Mouse (Mus musculus) embryo, embryonic 11 days (tissue): ENCODE data around the gene Irf3.
"Not testable (repeated sequence)": the region's sequence is repeated elsewhere in the genome, so short reads cannot be mapped to it uniquely, and the experiment has no call there.

Experiments used
- DNase-seq: peaks from one replicate; pipeline ENCODE4 v3.0.0-alpha.2; 2015

Irf3 gene

DNA sequence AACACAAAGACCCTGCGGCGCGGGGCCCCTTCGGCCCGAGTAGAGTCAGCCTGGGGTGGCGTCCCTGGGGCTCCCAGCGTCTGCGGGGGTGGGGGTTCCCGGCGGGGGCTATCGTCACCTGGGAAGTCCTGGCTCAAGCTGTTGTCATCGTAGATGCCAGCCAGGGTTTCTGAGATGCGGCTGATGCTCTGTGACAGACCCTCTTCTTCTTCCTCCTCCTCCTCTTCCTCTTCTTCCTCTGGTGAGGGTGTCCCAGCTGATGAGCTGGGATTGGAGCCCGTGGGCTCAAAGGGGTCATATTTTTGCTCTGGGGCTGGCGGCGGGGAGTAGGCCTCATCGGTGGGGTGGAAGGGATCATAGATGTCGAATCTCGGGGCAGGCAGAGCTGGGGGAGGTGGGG lies 11.0 kb downstream of the Irf3 start:
- DNase-seq: no peak

DNA sequence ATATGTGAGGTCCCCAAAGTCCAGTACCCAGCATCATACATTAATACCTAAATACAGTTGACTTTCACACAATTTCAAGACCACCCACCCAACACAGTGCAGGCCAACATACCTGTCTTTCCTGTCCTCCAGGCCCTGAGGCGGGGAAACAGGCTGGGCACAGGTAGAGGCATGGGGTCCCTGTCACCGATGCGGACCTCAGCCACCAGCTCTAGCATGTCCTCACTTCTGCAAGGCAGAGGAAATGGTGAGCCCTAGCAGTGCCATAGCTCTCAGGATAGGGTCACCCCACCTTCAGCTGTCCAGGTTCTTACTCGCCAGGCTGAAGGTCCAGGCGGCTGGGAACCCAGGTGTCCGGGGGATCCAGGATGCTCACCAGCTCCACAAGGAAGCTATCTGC lies 14.6 kb downstream of the Irf3 start:
- no peak for DNase-seq

DNA sequence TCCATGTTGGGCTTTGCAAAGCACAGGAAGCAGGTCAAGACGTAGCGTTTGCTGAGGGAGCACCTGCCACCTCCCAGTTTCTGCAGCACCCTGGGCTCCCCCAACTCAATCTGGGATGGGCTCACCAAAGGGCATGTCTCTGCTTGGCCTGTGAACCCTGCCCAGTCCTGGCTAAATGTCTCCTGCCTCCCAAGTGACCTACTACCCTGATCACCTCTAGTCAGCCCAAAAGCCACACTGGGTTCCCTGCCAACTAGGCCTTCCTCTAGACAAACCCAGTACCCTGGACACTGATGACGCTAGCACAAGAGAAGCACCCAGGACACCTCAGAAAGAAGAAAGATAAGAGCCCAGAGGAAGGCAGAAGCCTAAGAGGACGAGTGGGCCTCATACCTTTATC lies 15.4 kb downstream of the Irf3 start:
- DNase-seq: no peak

DNA sequence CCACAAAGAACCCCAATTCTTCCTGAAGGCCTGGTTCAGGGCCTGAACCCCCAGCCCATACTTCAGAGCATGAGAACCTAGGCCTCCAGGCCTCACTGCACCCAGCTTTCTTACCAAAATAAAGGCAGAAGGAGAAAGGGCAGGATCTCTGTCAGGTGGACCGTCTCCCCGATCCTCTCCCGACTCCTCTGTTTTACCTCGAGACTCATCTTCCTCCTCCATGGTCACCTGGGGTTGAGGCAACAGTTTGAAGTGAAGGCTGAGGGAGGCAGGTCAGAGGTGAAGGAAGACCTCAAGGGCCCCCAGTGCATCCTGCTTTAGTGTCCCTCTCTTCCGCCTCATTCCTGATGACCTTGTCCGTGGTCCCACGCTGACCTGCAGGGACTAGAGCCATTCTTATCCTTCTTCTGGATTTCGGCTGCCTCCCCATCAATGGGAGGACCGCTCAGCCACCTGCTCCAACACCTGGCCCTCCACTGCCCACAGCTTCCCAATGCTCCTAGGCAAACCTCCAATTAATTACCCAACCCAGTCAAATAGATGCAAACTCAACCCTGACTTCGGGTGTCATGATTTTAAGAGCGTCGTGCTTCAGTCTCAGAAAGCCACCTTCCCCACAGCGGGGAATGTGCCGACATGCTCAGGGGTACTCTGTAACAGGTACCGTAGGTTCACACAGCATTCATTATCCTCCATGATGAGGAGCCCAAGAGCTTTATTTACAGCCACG lies 16.1 kb downstream of the Irf3 start:
- DNase-seq: no peak

DNA sequence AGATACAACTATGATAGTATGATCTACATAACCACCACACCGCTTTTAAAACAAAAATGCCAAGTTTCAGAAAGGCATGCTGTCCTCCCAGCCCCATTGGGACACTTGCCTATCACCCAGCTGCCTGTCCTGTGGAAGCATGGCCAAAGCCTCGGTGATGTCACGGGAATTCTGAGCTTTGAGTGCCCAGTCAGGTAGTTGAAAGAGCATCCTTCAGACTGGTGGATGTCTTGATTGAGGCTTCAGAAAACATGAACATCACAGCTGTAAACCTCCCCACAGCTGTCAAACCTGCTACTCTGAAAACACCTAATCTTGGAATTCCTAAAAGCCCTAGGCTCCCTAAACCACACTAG lies 16.6 kb downstream of the Irf3 start:
- DNase-seq: no peak

DNA sequence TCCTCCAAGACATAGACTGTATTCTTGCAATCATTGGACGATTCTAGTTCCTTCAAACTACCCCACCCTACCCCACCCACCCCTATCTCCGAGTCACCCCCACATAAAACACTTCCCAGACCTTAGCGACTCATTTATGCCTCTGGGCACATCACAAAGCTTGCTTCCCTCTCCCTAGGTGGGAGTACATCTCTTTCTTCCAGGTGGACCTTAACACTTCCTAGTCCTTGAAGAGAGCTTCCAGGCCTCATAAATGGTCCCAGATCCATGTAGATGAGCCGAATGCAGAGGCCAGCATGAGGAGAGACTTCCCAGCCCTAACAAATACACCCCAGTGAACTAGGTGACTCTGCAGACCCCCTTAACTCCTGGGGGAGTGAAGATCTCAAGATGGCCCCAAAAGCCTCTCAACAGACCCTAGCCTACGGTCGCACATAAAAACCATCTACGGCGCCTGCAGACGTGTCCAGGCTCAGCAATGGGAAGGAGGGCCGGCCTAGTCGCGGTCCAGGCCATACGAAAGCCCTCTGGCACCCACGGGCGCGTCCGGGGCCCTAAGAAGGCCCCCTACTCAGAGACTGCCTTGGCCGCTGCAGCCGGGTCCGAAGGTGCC lies 18.0 kb downstream of the Irf3 start:
- no peak for DNase-seq

DNA sequence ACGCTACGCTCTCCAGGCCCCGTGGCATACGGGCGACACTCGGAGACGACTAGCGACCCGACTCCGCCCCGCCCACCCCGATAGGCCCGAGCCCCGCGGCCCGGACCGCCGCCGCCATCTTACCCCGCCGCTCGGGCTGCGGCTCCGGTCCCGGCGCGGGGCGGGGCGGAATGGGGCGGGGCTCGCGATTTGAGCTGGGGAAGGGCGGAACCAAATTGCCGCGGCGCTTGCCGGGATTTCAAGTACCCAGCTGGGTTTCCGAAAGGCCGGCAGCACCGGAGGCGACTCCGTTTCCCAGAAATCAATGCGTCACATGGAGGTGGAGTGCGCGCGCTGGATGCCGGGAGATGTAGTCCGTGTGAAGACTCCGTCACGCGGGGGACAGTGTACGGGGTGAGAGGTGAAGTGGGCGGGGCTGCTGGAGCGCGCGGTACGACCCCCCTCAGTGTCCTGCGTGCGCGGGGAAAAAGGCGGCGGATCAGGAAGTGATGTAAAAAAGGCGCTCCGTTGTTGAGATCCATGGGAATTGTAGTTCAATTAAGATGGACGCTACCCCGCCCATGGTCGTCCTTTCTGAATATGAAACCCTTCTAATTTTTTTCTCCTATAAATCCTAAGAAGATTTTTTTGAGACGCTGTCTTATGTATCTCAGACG lies 18.6 kb downstream of the Irf3 start, which contains the start of gene Scaf1:
Gene Scaf1, minus strand, starts transcription at position 407 of the 656 bp plus-strand sequence.
- peak; percentile 99 for DNase-seq

DNA sequence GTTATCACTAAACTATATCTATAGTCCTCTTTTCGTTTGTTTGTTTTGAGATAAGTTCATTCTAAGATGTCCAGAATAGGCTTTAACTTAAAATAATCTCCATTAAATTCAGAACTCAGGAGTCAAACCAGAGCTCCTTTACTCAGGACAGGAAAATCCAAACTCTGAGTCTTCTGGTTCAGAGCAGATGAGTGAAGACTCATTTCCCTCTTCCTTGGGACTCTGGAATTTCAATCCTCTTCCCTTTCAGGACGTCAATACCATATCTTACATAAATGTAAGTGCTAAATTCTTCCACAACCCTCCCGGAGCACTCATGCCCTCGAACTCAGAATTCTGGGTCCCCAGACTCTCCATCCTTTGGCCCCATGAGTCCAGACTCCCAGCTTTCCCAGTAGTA lies 19.3 kb downstream of the Irf3 start:
- no peak for DNase-seq

DNA sequence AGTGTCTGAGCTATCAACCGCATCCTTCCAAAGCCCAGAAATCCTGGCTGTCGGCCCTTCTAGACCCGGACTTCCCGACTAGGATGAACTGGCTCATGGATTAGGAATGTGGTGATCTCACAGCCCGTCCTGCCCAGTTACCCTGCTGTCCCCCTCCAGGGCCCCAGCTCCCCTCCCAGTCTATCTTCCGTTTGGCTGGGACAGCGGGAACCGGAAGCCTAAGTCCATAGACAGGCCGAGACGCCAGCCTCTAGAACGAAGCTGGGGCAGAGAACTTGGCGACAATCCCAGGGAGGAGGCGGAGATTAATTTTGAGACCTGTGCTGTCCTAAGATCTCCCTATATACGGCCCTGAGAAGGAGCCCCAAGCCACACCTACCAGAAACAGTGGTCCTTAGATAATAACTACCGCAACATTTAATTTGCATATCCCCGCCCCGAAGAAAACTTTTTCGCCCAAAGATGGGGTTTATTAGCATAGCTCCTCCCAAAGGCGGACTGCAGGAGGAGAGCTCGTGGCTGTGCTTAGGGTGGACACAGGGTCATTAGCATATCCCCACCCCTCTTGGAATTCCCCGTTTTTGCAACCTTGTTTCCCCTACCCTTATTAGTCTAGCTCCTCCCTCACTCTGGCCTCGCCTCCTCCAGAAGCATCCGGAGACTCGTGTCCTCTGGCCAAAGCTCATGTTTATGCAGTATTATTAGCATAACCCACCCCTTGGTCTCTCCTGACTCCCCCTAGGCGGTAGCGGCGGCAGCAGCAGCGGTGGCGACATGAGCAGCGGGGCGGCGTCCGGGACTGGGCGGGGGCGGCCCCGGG lies 20.0 kb downstream of the Irf3 start, which contains the start of gene Rras:
Gene Rras, plus strand, starts transcription at position 720 of the 820 bp plus-strand sequence.
- peak; percentile 97 for DNase-seq

DNA sequence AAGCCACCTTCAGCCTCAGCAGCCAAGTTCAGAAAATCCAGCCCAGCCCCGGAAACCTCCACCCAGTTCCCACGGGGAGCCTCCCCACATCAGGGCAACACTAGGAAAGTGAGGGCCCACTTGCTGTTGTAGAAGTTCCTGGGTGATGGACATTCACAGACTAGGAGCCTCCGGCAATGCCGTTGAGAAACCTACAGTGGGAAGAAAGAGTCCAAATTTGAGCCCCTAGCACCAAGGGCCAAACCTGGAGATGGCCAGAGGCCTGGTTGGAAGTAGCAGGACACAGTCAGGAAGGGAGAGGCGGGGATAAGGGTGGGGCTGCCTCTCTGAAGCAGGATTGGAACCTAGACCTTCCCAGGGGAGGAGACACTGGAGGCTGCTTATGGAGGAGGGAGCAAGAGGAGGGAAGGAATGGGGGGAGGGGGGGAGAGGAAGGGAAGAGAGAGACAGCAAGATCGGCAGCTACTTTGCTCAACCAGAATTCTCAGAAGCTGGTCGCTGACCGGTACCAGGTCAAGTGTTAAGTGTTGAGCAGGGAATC lies 21.7 kb downstream of the Irf3 start:
- no peak for DNase-seq

DNA sequence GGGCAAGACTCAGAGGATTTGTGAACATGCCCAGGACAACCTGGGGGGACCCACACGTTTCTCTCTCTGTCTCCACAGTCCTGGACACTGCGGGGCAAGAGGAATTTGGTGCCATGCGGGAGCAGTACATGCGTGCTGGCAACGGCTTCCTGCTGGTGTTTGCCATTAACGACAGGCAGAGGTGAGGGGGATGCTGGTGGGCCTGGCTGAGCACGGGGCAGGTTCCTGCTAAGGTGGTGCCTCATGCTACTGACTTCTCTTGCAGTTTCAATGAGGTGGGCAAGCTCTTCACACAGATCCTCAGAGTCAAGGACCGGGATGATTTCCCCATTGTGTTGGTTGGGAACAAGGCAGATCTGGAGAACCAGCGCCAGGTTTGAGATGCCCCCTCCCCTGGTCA lies 22.8 kb downstream of the Irf3 start:
- no peak for DNase-seq

DNA sequence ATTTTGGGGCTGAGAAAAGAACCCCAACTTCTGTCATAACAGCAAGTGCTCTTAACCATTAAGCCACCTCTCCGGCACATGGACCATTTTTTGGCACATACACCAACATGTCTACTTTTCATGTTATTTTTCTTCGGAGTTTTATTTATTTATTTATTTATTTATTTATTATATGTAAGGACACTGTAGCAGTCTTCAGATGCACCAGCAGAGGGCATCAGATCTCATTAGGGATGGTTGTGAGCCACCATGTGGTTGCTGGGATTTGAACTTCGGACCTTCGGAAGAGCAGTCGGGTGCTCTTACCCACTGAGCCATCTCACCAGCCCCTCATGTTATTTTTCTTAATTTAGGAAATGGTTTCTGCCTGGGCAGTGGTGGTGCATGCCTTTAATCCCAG lies 26.3 kb downstream of the Irf3 start:
- not testable (repeated sequence) for DNase-seq

DNA sequence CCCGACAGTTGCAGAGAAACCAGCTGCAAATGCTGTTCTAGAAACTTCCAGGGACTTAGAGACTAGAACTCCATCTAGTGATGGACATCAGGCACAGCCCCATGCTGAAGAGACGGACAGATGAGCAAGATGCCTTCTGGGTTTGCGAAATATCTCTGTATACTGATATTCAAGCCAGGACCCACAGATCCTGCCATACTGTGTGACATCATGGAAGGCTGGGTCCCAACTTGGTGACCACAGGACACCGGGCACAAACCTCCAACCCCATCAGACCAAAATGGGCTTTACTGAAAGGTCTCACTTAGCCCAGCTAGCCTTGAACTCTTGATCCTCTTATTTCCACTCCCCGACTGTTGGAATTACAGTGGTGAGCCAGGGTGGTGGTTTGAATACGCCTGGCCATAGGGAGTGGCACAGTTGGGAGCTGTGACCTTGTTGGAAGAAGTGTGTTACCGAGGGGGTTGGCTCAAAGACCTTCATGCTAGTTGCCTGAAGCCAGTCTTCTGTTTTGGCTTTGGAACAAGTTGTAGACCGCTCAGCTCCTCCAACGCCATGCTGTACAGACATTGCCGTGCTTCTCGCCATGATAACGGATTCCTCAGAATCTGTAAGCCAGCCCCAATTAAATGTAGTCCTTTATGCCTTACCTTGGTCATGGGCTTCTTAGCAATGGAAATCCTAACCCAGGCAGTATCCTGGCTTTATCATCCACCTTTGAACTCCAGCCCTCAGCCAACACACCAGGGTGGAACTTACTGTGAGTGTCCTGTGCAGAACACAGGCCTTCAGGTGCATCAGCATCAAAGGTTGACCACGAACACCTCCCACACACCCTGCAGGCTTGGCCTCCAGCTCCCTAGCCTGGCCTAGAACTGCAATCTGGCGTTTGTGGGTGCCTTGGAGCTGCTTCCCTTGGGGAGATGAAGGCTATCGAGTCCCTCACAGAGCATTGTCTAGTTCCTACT lies 27.1 kb downstream of the Irf3 start:
- no peak for DNase-seq

DNA sequence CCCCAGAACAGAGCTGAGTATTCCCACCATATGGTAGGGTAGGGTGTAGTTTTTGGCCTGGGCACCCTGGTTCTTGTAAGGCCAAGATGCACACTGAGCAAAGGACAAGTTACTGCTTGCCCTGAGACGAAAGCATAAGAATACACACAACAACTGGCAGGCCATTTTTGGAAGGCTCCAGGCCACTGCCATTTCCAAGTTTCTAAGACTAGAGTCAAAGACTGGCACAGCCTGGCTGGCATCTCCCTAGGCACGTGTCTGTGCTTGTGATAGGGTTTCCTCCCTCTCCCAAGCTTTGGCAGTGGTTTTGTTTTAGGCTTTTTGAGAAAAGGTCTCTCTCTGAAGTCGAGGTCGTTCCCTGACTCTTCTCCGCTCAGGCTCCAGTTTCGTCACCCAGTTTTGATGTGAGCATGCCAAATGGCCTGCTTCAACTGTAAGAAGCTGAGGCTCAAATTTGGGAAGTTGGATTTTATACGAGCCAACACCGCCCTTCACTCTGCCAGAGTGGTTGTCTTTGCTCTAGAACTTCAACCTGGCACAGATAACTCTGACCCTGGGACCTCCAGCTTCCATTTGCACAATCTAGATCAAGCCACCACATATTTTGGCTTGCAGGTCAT lies 28.3 kb downstream of the Irf3 start:
- DNase-seq: no peak

DNA sequence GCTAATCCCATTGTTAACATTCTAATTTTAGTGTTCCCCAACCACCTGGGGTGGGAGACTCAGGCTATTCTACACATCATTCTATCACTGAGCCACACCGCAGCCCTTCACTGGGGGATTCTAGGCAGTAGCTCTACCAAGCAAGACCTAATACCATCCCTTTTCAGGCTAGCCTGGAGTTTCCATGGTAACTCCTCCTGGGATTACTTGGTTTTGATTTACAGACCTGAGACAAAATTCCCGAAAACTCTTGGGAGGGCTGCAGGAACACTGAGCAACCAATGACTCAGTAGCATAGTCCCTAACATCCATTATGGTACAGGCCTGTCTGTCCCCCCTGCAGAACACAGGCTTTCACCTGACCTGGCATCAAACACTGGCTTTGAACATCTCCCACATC lies 28.8 kb downstream of the Irf3 start:
- no peak for DNase-seq

DNA sequence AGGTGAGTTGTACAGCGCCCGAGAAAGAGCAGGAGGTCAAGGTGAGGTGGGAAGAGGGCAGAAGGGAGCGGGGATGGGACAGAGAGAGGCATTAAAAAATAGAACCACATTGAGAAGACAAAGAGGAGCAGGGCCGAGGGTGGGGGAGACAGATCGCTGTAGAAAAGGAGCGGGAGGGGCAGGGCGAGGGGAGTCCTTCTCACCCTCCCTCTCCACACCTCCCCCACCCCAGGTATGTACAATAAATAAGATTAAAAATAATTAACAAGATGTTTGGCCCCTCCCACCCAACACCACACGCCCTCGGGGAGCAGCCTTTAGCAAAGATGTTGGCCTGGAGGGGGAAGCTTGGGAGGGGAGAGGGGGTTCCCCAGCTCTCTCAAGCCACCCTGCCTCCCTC lies 30.3 kb downstream of the Irf3 start:
- DNase-seq: no peak

DNA sequence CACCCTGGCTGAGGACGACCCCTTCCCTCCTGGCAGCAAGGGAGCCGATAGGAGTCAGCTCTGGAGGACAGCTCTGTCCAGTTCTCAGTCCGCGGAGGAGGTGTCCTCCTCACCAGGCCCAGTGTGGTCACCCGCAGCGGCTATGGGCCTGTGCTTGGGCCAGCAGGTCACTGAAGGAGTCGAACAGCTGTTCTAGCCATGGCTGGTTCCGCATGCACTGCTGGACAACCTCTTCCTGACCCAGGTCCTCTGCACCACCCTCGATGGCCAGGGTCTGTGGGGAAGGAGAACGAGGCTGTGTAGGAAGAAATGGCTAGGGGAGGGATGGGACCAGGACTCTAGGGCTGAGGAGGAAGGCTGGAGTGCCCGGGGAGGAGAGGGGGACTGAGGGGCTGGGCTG lies 30.9 kb downstream of the Irf3 start:
- DNase-seq: no peak

DNA sequence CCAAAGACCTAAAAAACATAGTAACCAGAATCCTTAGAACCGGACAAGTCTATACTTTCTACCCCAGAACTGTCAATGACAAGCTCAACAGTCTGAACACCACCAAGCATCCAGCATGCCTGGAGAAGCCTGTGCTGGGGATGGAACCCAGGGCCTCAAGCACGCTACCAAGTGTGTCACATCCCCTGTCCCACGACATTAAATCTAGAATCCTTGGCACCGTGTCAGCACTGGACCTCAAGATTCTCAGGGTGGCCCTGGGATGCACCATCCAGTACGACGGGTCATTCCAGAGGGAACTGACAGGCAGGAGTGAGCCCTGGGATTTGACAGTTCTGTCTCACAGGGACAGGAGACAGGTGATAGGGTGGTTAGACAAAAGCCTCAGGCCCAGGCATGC lies 32.5 kb downstream of the Irf3 start:
- no peak for DNase-seq

DNA sequence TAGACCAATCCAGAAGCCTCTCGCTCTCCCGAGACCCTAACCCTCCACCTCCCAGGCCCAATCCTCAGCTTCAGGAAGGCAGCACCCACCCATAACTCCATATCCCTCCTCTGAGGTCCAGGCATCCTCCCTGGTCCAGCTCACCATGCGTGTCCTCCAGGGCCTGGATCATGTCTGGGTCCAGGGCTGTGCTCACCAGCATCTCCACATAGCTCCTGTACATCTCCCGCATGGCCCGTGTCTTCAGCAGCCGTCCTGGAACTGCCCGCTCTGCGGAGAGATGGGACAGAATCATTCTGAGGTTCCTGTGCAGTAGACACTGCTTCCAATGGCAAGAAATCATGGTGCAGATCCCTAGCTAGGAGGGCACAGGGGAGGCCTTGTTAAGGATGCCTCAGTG lies 33.4 kb downstream of the Irf3 start:
- DNase-seq: no peak

DNA sequence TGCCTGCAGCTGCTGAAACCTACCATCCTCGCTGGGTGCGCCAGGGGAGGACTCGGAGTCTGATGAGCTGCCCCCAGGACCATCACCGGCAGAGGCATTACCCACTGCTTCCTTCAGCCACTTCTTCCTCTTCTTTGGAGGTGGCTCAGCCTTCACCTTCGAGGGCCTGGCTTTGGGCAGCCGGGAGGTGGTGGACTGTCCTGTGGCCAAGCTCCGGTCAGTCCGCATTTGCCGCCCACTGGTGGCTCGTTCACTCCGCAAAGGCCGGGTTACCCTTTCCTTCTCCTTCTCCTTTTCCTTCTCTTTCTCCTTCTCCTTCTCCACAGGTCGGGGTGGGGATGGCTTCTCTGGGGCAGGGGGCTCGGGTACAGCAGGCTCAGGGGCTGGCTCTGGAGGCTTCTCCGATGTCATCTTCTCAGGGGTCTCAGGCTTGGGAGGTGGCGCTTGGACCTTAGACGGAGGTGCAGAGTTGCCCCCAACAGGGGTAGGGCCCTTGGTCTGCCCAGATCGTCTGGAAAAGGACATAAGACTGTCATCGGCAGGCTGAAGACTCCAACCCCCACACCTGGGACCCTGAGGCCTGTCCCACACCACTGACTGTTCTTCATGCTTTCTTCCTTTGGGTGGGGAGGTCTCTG lies 36.4 kb downstream of the Irf3 start:
- no peak for DNase-seq

DNA sequence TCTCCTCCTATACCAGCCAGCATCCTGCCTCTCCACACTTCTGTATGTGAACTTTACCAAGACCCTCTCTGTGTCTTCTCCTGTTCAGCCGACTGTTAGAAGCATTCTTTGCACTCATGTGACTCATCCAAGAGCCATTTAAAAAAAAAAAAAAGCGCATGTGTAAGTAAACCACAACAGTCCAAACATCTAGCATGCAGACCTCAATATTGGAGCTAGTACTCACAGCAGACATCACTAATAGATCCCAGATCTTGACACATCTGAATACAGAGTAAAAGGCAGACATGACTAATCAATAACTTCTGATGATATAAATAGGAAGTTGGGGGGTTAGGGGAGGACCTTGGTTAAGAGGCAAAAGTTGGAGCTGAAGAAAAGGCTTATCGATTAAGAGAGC lies 38.2 kb downstream of the Irf3 start:
- no peak for DNase-seq
